In the genomic region with DNA sequence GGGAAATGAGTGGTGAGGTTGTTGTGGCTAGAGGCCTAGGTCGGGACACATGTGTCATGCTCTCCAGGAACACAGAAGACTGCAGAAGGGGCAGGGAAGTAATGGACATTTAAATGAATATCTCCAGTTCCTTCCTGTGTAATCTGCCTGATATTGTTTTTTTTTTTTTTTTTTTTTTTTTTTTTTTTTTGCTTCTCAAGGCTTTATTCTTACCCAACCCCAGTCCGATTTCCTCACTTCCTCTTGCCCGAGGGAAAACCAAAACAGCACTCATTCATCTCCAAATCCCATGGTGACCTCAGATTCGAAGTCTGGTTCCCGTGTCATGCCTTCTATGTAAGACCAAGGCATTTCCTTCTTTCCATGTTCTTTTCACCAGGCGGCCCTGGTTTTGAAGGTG, we compare ENCODE assay signal across 14 mouse cellular contexts. TPM values are rescaled to one million over a fixed set of nuclear protein-coding genes. Genes with fewer than 3 reads are reported as not detected.
DNase-seq lines count a peak whose midpoint lies in the region; ATAC-seq and TF ChIP-seq lines count a peak whose summit lies in the region.
"Had no signal": no experiment of that assay in that cellular context is flagged by ENCODE, and none has a peak within 500 bp of the region (broad histone marks: within the 10 kb centered on the region; RNA-seq: fewer than 3 reads in every experiment).

No protein-coding gene starts in this region.

- TF ChIP-seq POLR2A in bone marrow macrophage, adult 2 months (IDR thresholded peaks at IDR 0.05; ENCODE audit: borderline replicate concordance, low read depth, low read length): no peak

- H3K9ac ChIP-seq in heart, embryonic 14.5 days (ENCODE audit: low read length): peak overlapping the region; percentile 14
- no peak overlapping the region for H3K9ac ChIP-seq in forebrain, postnatal 0 days
- H3K9ac ChIP-seq in hindbrain, embryonic 13.5 days: no peak overlapping the region; the same call in 1 of the 2 replicates
- H3K9ac ChIP-seq: hindbrain, embryonic 15.5 days; kidney, embryonic 15.5 days had no signal

- no peaks in the 10 kb centered on the region for H3K36me3 ChIP-seq in heart, embryonic 14.5 days (ENCODE audit: control insufficient read depth, insufficient read depth, low read length)
- no peaks in the 10 kb centered on the region for H3K36me3 ChIP-seq in forebrain, postnatal 0 days (ENCODE audit: insufficient read depth)
- H3K36me3 ChIP-seq in hindbrain, embryonic 13.5 days: peaks cover 3% of the 10 kb centered on the region; the same call in 1 of the 2 replicates
- H3K36me3 ChIP-seq: G1E; hindbrain, embryonic 15.5 days; kidney, embryonic 15.5 days had no signal

- H3K27ac ChIP-seq in heart, embryonic 14.5 days (replicated peaks in 1 of 2; ENCODE audit: control insufficient read depth in 1 of 2, insufficient read depth in 1 of 2, low read depth in 2 of 2, low read length in 2 of 2): peak overlapping the region; percentile 81 to 86
- peak overlapping the region; percentile 73 for H3K27ac ChIP-seq in bone marrow macrophage, adult 2 months (ENCODE audit: insufficient read depth, low read depth, low read length)
- H3K27ac ChIP-seq in forebrain, postnatal 0 days (ENCODE audit: low read depth, low read length): no peak overlapping the region
- no peak overlapping the region for H3K27ac ChIP-seq in hindbrain, embryonic 13.5 days
- H3K27ac ChIP-seq: hindbrain, embryonic 15.5 days; kidney, embryonic 15.5 days had no signal

- no peak for DNase-seq in heart, postnatal 4 days
- peak; percentile 54 for DNase-seq in lung, postnatal 36 days
- no peak for DNase-seq in lung, postnatal 25 days (ENCODE audit: low spot score)
- no peak for DNase-seq in forebrain, postnatal 0 days
- DNase-seq: embryo, embryonic 11 days; thymus, postnatal 4 days had no signal

- H3K9me3 ChIP-seq in heart, embryonic 14.5 days (ENCODE audit: control insufficient read depth, low read length): no peaks in the 10 kb centered on the region
- no peaks in the 10 kb centered on the region for H3K9me3 ChIP-seq in forebrain, postnatal 0 days (ENCODE audit: low read length)
- H3K9me3 ChIP-seq in hindbrain, embryonic 13.5 days: no peaks in the 10 kb centered on the region
- H3K9me3 ChIP-seq: G1E; hindbrain, embryonic 15.5 days; kidney, embryonic 15.5 days had no signal

- ATAC-seq in heart, embryonic 14.5 days (ENCODE audit: insufficient number of reproducible peaks, insufficient read depth, low FRiP score, low read depth): no peak
- ATAC-seq in forebrain, postnatal 0 days: no peak
- ATAC-seq in hindbrain, embryonic 13.5 days (ENCODE audit: low FRiP score): no peak

- H3K27me3 ChIP-seq in heart, embryonic 14.5 days (ENCODE audit: control insufficient read depth, insufficient read depth, low read length): no peaks in the 10 kb centered on the region
- no peaks in the 10 kb centered on the region for H3K27me3 ChIP-seq in forebrain, postnatal 0 days (ENCODE audit: insufficient read depth, low read length)
- no peaks in the 10 kb centered on the region for H3K27me3 ChIP-seq in hindbrain, embryonic 13.5 days
- H3K27me3 ChIP-seq: hindbrain, embryonic 15.5 days; kidney, embryonic 15.5 days had no signal

- peaks cover 23 to 28% of the 10 kb centered on the region in 2 experiments for H3K4me1 ChIP-seq in heart, embryonic 14.5 days (ENCODE audit: control insufficient read depth in 2 of 2, insufficient read depth in 2 of 2, low read length in 2 of 2)
- H3K4me1 ChIP-seq in bone marrow macrophage, adult 2 months (ENCODE audit: control insufficient read depth, insufficient read depth, low read length): peaks cover 33% of the 10 kb centered on the region
- peaks cover 5% of the 10 kb centered on the region; the same call in 1 of the 2 replicates for H3K4me1 ChIP-seq in forebrain, postnatal 0 days (ENCODE audit: insufficient read depth)
- peaks cover 20% of the 10 kb centered on the region for H3K4me1 ChIP-seq in hindbrain, embryonic 13.5 days (replicated peaks)

- TF ChIP-seq CTCF in bone marrow macrophage, adult 2 months (IDR thresholded peaks at IDR 0.05; ENCODE audit: low read depth, low read length): no peak
- TF ChIP-seq CTCF in forebrain, postnatal 0 days (IDR thresholded peaks at IDR 0.05; ENCODE audit: low read depth): no peak

- 58% methylated on average over 6 of the region's 6 CpGs for WGBS in heart, embryonic 14.5 days
- 85% methylated on average over 6 of the region's 6 CpGs for WGBS in forebrain, postnatal 0 days
- WGBS in hindbrain, embryonic 13.5 days: 81% methylated on average over 6 of the region's 6 CpGs

- no peak overlapping the region for H3K4me3 ChIP-seq in heart, embryonic 14.5 days (ENCODE audit: control insufficient read depth in 1 of 2, insufficient read depth in 1 of 2, low read depth in 1 of 2, low read length in 2 of 2)
- peak overlapping the region; percentile 32 for H3K4me3 ChIP-seq in bone marrow macrophage, adult 2 months (ENCODE audit: insufficient read depth, low read length)
- H3K4me3 ChIP-seq in forebrain, postnatal 0 days (ENCODE audit: low read depth, low read length): no peak overlapping the region
- H3K4me3 ChIP-seq in hindbrain, embryonic 13.5 days: no peak overlapping the region
- H3K4me3 ChIP-seq: hindbrain, embryonic 15.5 days; kidney, embryonic 15.5 days had no signal

- H3K4me2 ChIP-seq in heart, embryonic 14.5 days (ENCODE audit: low read length): no peak overlapping the region
- H3K4me2 ChIP-seq in forebrain, postnatal 0 days (ENCODE audit: low read depth): no peak overlapping the region
- H3K4me2 ChIP-seq in hindbrain, embryonic 13.5 days: no peak overlapping the region
- H3K4me2 ChIP-seq: hindbrain, embryonic 15.5 days; kidney, embryonic 15.5 days had no signal

RNA-seq across cellular contexts. Expression of a gene that starts 0.3 kb away (rescaled TPM):
- polyA plus RNA-seq in heart, embryonic 14.5 days (2014; fragmentation: Nextera tagmentation; extraction: Ambion mirVana): 3.3 and 4.3 TPM in 2 replicates
- total RNA-seq in heart, postnatal 4 days (2021): 1 to 10 TPM; 1.5 to 2.2 TPM
- not detected in 2 replicates for polyA plus RNA-seq in bone marrow macrophage, adult 2 months (2012; ENCODE audit: insufficient read depth, insufficient read length, missing spikeins)
- 0.31 TPM in 1 of 2 replicates, not detected in the other for total RNA-seq in forebrain, postnatal 0 days (2014; rRNA removed)
- not detected in 2 replicates for polyA plus RNA-seq in forebrain, postnatal 0 days (2015; fragmentation: Nextera tagmentation; extraction: Ambion mirVana)
- polyA plus RNA-seq in hindbrain, embryonic 13.5 days (2015; fragmentation: Nextera tagmentation; extraction: Ambion mirVana): 0.10 TPM in 1 of 2 replicates, not detected in the other
- total RNA-seq: gastrocnemius, adult 8-10 months; left cerebral cortex, postnatal 4 days had no signal

RNA-seq across cellular contexts. Expression of a gene that starts 4.9 kb away (rescaled TPM):
- polyA plus RNA-seq in heart, embryonic 14.5 days (2014; fragmentation: Nextera tagmentation; extraction: Ambion mirVana): 28.8 and 29.6 TPM in 2 replicates
- total RNA-seq in heart, postnatal 4 days (2021): 10 to 100 TPM; 17.6 to 18.1 TPM
- polyA plus RNA-seq in bone marrow macrophage, adult 2 months (2012; ENCODE audit: insufficient read depth, insufficient read length, missing spikeins): 14.3 and 15.2 TPM in 2 replicates
- total RNA-seq in forebrain, postnatal 0 days (2014; rRNA removed): 14.9 and 20.0 TPM in 2 replicates
- 9.6 and 11.9 TPM in 2 replicates for polyA plus RNA-seq in forebrain, postnatal 0 days (2015; fragmentation: Nextera tagmentation; extraction: Ambion mirVana)
- 25.3 and 25.8 TPM in 2 replicates for polyA plus RNA-seq in hindbrain, embryonic 13.5 days (2015; fragmentation: Nextera tagmentation; extraction: Ambion mirVana)

RNA-seq across cellular contexts. Expression of a gene that starts 24.0 kb away (rescaled TPM):
- 213 and 243 TPM in 2 replicates for polyA plus RNA-seq in heart, embryonic 14.5 days (2014; fragmentation: Nextera tagmentation; extraction: Ambion mirVana)
- total RNA-seq in heart, postnatal 4 days (2021): 100 to 1,000 TPM in 1 of 2 experiments, 10 to 100 TPM in 1; 92.1 to 100 TPM
- 78.6 and 82.6 TPM in 2 replicates for polyA plus RNA-seq in bone marrow macrophage, adult 2 months (2012; ENCODE audit: insufficient read depth, insufficient read length, missing spikeins)
- total RNA-seq in forebrain, postnatal 0 days (2014; rRNA removed): 50.1 and 57.5 TPM in 2 replicates
- polyA plus RNA-seq in forebrain, postnatal 0 days (2015; fragmentation: Nextera tagmentation; extraction: Ambion mirVana): 179 and 205 TPM in 2 replicates
- 227 and 228 TPM in 2 replicates for polyA plus RNA-seq in hindbrain, embryonic 13.5 days (2015; fragmentation: Nextera tagmentation; extraction: Ambion mirVana)

RNA-seq across cellular contexts. Expression of a gene that starts 27.9 kb away (rescaled TPM):
- polyA plus RNA-seq in heart, embryonic 14.5 days (2014; fragmentation: Nextera tagmentation; extraction: Ambion mirVana): 10.0 and 10.9 TPM in 2 replicates
- total RNA-seq in heart, postnatal 4 days (2021): 10 to 100 TPM in 1 of 2 experiments, 1 to 10 TPM in 1; 10.0 TPM
- polyA plus RNA-seq in bone marrow macrophage, adult 2 months (2012; ENCODE audit: insufficient read depth, insufficient read length, missing spikeins): 89.6 and 94.6 TPM in 2 replicates
- total RNA-seq in forebrain, postnatal 0 days (2014; rRNA removed): 7.2 and 8.1 TPM in 2 replicates
- 6.8 and 10.3 TPM in 2 replicates for polyA plus RNA-seq in forebrain, postnatal 0 days (2015; fragmentation: Nextera tagmentation; extraction: Ambion mirVana)
- 21.4 and 22.6 TPM in 2 replicates for polyA plus RNA-seq in hindbrain, embryonic 13.5 days (2015; fragmentation: Nextera tagmentation; extraction: Ambion mirVana)

RNA-seq across cellular contexts. Expression of a gene that starts 29.8 kb away (rescaled TPM):
- polyA plus RNA-seq in heart, embryonic 14.5 days (2014; fragmentation: Nextera tagmentation; extraction: Ambion mirVana): not detected in 2 replicates
- not detected for total RNA-seq in heart, postnatal 4 days (2021)
- polyA plus RNA-seq in bone marrow macrophage, adult 2 months (2012; ENCODE audit: insufficient read depth, insufficient read length, missing spikeins): not detected in 2 replicates
- total RNA-seq in forebrain, postnatal 0 days (2014; rRNA removed): 0.38 and 0.54 TPM in 2 replicates
- 0.12 and 0.26 TPM in 2 replicates for polyA plus RNA-seq in forebrain, postnatal 0 days (2015; fragmentation: Nextera tagmentation; extraction: Ambion mirVana)
- not detected in 2 replicates for polyA plus RNA-seq in hindbrain, embryonic 13.5 days (2015; fragmentation: Nextera tagmentation; extraction: Ambion mirVana)
- total RNA-seq: gastrocnemius, adult 8-10 months; left cerebral cortex, postnatal 4 days had no signal
- polyA plus RNA-seq: G1E had no signal

Comparison
In these comparisons a context has a peak if more than half of its experiments do, and no peak if none do; other contexts are left out.
1. H3K27ac ChIP-seq: peak in heart, embryonic 14.5 days (2 of 2) and bone marrow macrophage, adult 2 months (single experiment); none in forebrain, postnatal 0 days (single experiment) and hindbrain, embryonic 13.5 days (single experiment).